Mouse (Mus musculus) layer of hippocampus, adult 2 months (tissue): Measurements from ENCODE around the gene Lrrc73. TPM values are rescaled to one million over a fixed set of nuclear protein-coding genes. Genes with fewer than 3 reads are reported as not detected.

Experiments
- DNase-seq, 2 experiments: peaks; one replicate each; pipeline ENCODE4 v3.0.0; 2022; ENCODE audit warnings: low spot score in 2 of 2
- H3K27ac ChIP-seq: fragments of 200-600 bp; 2 replicates; pipeline ENCODE4 v1.8.1; 2022
- H3K4me3 ChIP-seq: fragments of 200-600 bp; 2 replicates; pipeline ENCODE4 v1.8.1; 2022; ENCODE audit warnings: mild to moderate bottlenecking
- CTCF ChIP-seq: fragments of 200-600 bp; conservative IDR thresholded peaks from 2 replicates; pipeline ENCODE4 v1.8.1; 2022; ENCODE audit warnings: antibody characterized with exemption, mild to moderate bottlenecking, moderate library complexity
- total RNA-seq, 2 experiments: library from RNA; stranded (reverse); gene quantifications; 2 replicates each; pipeline ENCODE4 v1.2.3; 2021

Gene Lrrc73
- total RNA-seq, 2 experiments from 2014 or later, result 57.3 to 58.2 TPM

GRCm38 (mm10) chr17:46267511-46267910, 14.2 kb downstream of the Lrrc73 start:
- H3K27ac ChIP-seq, result 0 out of 2 replicates have a peak overlapping the region, but pooled peaks have one; percentile 28
- no peak overlapping the region for H3K4me3 ChIP-seq
- no peak for TF ChIP-seq CTCF
- no peak for DNase-seq

GRCm38 (mm10) chr17:46268026-46268720, 14.8 kb downstream of the Lrrc73 start:
- H3K4me3 ChIP-seq, result no peak overlapping the region
- DNase-seq, result no peak
- H3K27ac ChIP-seq, result no peak overlapping the region
- TF ChIP-seq CTCF, result no peak

DNA sequence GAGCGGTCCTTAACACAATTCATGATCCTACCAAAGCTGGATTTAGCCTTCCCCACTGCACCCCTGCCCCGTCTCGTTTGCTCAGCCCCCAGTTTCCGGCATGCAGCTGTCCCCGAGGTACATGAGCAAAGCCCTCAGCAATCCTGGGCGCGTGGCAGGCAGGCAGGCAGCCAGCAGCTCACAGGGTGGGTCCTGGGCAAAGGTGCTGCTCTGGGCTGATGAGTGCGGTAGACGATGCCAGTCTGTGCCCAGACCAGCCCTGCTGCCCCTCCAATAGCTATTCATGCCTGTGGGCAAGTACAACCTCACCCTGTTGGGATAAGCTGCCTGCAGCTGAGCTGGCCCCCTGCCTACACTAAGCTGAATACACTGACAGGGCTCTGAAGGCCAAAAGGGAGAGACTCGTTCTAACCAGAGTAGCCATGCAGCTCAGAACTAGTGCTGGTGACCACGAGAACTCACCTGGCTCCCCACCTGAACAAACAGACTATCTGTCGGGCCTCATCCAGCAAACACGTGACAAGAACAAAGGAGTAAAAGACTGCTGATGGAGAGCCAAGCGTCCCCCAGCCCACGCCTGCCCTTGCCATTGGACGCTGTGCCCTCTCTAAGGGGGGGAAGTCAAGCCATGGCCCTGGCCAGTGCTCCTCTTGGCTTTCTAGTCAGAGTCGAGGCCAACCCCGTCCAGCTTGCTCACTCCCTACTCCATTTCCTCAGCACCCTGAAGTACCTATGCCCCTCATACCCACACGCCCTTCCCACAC, 16.6 kb downstream of the Lrrc73 start:
- DNase-seq, result no peak
- peak overlapping the region; percentile 78 for H3K27ac ChIP-seq
- no peak for TF ChIP-seq CTCF
- no peak overlapping the region for H3K4me3 ChIP-seq

DNA sequence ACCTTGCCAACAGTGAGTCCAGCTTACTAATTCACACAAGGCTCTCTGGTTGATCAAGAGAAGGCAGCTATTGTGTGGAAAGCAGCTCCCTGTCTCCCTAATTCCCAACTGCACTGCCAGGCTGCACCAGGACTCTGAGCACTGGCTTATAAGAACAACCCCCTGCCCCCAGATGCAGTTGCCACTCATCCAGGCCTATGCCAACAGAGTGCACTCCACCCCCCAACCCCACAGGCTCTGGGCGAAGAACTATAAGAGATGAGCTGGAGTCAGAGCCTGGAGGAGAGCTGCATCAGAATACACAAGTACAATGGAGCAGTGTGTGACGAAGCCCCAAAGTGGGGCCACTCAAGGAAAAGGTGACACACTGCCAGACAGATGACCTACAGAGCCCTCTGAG, 18.7 kb downstream of the Lrrc73 start:
- no peak for TF ChIP-seq CTCF
- DNase-seq, result peak in 1 of 2 experiments; percentile 20
- Histone ChIP-seq H3K27ac (peak overlapping the region; percentile 78), H3K4me3 (no peak overlapping the region)

DNA sequence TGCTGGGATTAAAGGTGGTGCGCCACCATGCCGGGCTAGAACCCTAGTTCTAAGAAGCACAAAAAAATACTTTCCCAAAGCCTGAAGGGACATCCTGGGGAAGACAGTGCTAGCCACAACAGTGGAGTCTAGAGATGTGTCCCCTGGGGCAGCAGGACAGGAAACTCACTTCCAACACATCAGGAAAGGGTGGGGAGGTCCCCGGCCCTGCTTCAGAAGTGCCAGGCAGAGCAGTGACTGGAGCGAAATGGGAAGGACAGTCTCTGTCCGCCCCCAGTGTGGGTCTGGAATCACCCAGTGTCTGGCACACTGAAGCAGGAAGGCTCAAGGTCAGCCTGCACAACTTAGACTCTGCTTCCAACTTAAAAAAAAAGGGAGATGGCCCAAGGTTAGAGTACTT, 19.3 kb downstream of the Lrrc73 start:
- Histone ChIP-seq H3K4me3 (no peak overlapping the region), H3K27ac (peak overlapping the region; percentile 78)
- TF ChIP-seq CTCF, result no peak
- no peak for DNase-seq

DNA sequence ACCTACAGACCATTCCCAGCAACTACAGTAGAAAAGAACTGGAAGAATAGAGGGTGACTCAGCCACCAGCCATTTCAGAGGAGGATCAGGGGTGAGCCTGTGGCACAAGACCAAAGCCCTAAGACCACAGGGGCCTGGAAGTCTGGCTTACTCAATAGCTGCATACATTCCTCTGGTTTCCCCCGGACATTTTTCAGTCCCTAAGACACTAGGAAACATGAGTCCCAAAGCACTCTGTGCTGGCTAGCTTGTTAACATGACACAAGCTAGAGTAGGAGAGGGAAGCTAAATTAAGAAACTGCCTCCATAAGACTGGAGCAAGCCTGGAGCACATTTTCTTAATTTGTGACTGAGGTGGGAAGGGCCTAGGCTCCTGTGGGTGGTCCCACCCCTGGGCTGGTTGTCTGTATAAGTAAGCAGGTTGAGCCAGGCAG, 20.5 kb downstream of the Lrrc73 start:
- TF ChIP-seq CTCF, result no peak
- H3K4me3 ChIP-seq, result no peak overlapping the region
- H3K27ac ChIP-seq, result peak overlapping the region; percentile 78; the same call in 1 of the 2 replicates
- DNase-seq, result no peak

DNA sequence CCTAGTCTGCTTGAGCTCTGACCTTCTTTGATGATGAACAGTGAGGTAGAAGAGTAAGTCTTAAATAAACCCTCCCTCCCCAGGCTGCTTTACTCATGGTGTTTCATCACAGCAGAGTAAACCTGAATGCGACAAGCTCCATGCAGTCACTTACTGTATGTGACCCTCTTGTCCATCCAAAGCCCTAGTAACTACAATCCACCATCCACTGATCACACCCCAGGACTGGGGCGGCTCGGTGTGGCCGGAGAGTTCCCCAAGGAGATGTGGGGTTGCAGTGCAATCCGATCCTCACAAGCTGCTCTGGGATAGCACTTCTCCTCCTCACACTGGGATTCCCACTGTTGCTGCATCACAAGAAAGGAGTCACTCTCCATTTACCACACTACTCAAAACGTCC, 21.1 kb downstream of the Lrrc73 start:
- no peak overlapping the region for H3K27ac ChIP-seq
- no peak overlapping the region for H3K4me3 ChIP-seq
- DNase-seq, result no peak
- TF ChIP-seq CTCF, result no peak

GRCm38 (mm10) chr17:46275034-46275433, 21.7 kb downstream of the Lrrc73 start:
- no peak for TF ChIP-seq CTCF
- no peak for DNase-seq
- H3K4me3 ChIP-seq, result no peak overlapping the region
- no peak overlapping the region for H3K27ac ChIP-seq

GRCm38 (mm10) chr17:46275506-46275905, 22.2 kb downstream of the Lrrc73 start:
- TF ChIP-seq CTCF, result no peak
- no peak for DNase-seq
- Histone ChIP-seq H3K4me3 (no peak overlapping the region), H3K27ac (no peak overlapping the region)

- Histone ChIP-seq H3K4me3 (no peak overlapping the region), H3K27ac (no peak overlapping the region; the same call in 1 of the 2 replicates)
- TF ChIP-seq CTCF, result no peak
- DNase-seq, result no peak
Measured at GRCm38 (mm10) chr17:46277586-46277985, 24.3 kb downstream of the Lrrc73 start.

- no peak overlapping the region; the same call in 1 of the 2 replicates for H3K27ac ChIP-seq
- DNase-seq, result no peak
Measured at GRCm38 (mm10) chr17:46278011-46278765, 24.9 kb downstream of the Lrrc73 start.

GRCm38 (mm10) chr17:46282483-46283123, 29.3 kb downstream of the Lrrc73 start, which contains the start of gene Tjap1:
Gene Tjap1, minus strand, starts transcription at chr17:46283026.
- no peak for TF ChIP-seq CTCF
- peak; percentile 82 to 91 for DNase-seq
- Histone ChIP-seq H3K27ac (peak within 1 kb of the TSS; percentile 78), H3K4me3 (peak within 1 kb of the TSS; percentile 80)

More at GRCm38 (mm10) chr17:46278011-46278765, 24.9 kb downstream of the Lrrc73 start:
- TF ChIP-seq CTCF, result no peak
- no peak overlapping the region for H3K4me3 ChIP-seq
